Mouse (Mus musculus) 416B (cell line): ENCODE measurements around the gene Wdr63.
"Not testable (repeated sequence)": the region's sequence is repeated elsewhere in the genome, so short reads cannot be mapped to it uniquely, and the experiment has no call there.

ENCODE experiments used
- DNase-seq: peaks from one replicate; pipeline ENCODE4 v3.0.0; 2011; ENCODE audit warnings: low read depth

Wdr63 gene

DNA sequence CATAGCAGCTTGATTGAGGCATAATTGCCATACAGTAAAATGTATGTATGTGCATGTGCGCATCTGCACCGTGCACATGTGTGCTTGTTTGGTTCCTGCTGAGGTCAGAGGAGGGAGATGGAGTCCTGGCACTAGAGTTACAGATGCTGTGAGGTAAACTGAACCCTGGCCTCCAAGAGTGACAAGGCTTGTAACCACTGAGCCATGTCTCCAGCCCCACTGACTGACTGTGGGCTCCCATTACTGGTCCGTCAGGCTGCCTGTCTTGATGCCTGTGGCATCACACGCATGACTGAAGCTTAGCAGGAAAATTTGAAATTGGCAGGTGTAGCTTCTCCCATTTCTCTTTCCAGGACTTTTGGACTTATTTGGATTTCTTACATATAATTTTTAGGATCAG lies 97.2 kb downstream of the Wdr63 start:
- no peak for DNase-seq

GRCm38 (mm10) chr3:146009859-146010645 lies 97.9 kb downstream of the Wdr63 start:
- no peak for DNase-seq

GRCm38 (mm10) chr3:146007872-146008271 lies 100.1 kb downstream of the Wdr63 start:
- DNase-seq: no peak

GRCm38 (mm10) chr3:146004347-146005051 lies 103.4 kb downstream of the Wdr63 start:
- DNase-seq: no peak

GRCm38 (mm10) chr3:145996539-145996938 lies 111.4 kb downstream of the Wdr63 start:
- DNase-seq: not testable (repeated sequence)

DNA sequence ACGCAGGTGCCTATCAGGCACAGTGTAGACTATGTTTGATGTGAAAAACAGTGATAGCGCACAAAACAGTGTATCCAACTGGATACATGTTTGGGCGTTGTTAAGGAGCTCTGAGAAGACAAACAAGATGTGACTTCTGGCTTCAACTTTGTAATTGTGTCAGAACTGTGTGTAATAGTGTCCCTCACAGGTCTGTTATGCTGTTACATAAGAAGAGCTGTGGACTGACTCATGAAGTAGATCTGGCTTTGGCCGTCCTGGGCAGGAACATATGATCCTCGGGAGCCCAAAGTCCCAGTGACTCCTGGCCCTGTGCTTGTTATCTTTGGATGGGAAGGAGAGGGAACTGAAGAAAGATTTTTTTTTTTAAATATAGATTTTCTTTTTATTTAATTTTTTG lies 112.4 kb downstream of the Wdr63 start:
- DNase-seq: no peak

DNA sequence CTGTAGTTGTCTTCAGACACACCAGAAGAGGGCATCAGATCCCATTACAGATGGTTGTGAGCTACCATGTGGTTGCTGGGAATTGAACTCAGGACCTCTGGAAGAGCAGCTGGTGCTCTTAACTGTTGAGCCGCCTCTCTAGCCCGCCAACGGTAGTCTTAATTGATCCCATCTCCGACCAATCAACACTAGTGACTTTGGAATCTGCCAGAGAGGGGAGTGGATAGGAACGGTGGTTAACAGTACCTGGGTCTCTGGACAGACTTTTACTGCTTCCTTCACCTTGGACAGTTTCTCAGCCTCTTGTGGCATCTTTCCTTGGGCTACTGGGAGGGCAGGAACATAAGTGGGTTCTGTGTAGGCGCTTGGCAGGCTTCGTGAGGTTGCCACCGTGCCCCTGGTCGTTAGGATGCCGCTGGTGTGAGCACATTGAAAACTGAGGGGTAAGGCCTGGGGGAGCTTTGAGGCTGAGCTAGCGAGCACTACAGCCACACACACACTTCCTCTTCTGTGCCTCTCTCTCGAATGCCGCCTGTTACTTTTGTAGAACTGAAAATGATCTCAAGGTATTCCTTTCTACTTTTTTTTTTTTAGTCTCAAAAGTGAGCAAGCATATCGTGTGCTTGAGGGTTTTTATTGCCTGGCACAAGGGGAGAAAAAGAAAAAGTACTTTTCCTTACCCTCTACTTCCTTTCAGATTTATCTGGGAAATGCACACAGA lies 114.3 kb downstream of the Wdr63 start:
- peak; percentile 33 for DNase-seq

GRCm38 (mm10) chr3:145992796-145993195 lies 115.1 kb downstream of the Wdr63 start:
- DNase-seq: no peak

GRCm38 (mm10) chr3:145991976-145992730 lies 115.8 kb downstream of the Wdr63 start:
- no peak for DNase-seq

- peak; percentile 51 for DNase-seq
Observed at GRCm38 (mm10) chr3:145991130-145991529, 116.8 kb downstream of the Wdr63 start.
